ENCODE assay signal across 14 mouse cellular contexts in the genomic region with DNA sequence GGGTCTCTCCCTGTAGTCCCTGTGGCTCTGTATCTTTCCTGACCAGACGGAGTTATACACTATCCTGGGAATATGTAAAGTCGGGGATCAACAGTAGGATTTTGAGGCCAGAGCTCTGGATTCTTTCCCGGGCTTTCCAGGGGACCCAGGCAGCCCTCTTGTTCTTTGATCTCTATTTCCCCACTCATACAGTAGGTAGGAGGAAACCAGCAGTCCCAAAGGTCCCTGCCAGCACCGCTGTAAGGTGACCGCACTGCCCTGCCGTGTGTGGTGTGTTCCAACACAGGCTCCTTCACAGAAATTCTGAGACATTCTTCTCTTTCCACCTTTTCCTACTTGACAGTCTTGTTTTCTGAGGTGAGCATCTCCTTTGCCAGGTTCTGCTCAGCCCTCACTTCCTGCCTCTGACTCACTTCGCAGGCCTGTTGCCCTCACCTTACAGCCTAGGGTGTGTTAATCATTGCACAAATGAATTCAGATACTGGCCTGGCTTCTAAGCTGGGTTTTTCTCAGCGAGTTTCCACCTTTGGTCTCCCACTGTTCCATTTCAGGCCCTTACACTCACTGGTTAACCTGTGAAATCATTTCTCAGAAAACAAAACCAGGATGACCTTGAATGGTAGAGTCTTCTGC. TPM values are rescaled to one million over a fixed set of nuclear protein-coding genes. Genes with fewer than 3 reads are reported as not detected.
A peak's percentile ranks its signal among the peaks of the same experiment; 100 is the strongest.
DNase-seq lines count a peak whose midpoint lies in the region; ATAC-seq and TF ChIP-seq lines count a peak whose summit lies in the region.
"Had no signal": no experiment of that assay in that cellular context is flagged by ENCODE, and none has a peak within 500 bp of the region (broad histone marks: within the 10 kb centered on the region; RNA-seq: fewer than 3 reads in every experiment).

No protein-coding gene starts in this region.

- no peak overlapping the region for H3K4me3 ChIP-seq in thymus, adult 2 months (ENCODE audit: control insufficient read depth, insufficient read depth, low read length)
- H3K4me3 ChIP-seq in midbrain, embryonic 15.5 days: no peak overlapping the region
- H3K4me3 ChIP-seq: erythroblast, embryonic 14.5 days; megakaryocyte, embryonic 14.5 days had no signal

- no peak overlapping the region for H3K4me2 ChIP-seq in midbrain, embryonic 15.5 days
- H3K4me2 ChIP-seq: lung, embryonic 14.5 days had no signal

- peak; percentile 58 for ATAC-seq in CD4-positive, CD25-positive, alpha-beta regulatory T cell, adult 4 months
- no peak for ATAC-seq in midbrain, embryonic 15.5 days (replicated peaks)
- ATAC-seq: hindbrain, embryonic 16.5 days had no signal

- H3K36me3 ChIP-seq in thymus, adult 2 months (ENCODE audit: control insufficient read depth, insufficient read depth, low read length): no peaks in the 10 kb centered on the region
- H3K36me3 ChIP-seq in midbrain, embryonic 15.5 days (replicated peaks): no peaks in the 10 kb centered on the region

- no peak overlapping the region for H3K9ac ChIP-seq in midbrain, embryonic 15.5 days
- H3K9ac ChIP-seq: lung, embryonic 14.5 days had no signal

- H3K9me3 ChIP-seq in midbrain, embryonic 15.5 days: no peaks in the 10 kb centered on the region

- whole genome bisulfite sequencing in thymus, adult 2 months: 78% methylated on average over 8 of the region's 8 CpGs
- 61% methylated on average over 8 of the region's 8 CpGs for WGBS in midbrain, embryonic 15.5 days

- no peak overlapping the region for H3K27ac ChIP-seq in thymus, adult 2 months (ENCODE audit: control insufficient read depth, insufficient read depth, low read length)
- no peak overlapping the region for H3K27ac ChIP-seq in midbrain, embryonic 15.5 days

- TF ChIP-seq POLR2A in thymus, adult 2 months (IDR thresholded peaks at IDR 0.05; ENCODE audit: control insufficient read depth, extremely low read depth, insufficient read depth, low read length, poor library complexity): no peak

- TF ChIP-seq CTCF in thymus, adult 2 months (IDR thresholded peaks at IDR 0.05; ENCODE audit: borderline replicate concordance, control insufficient read depth, extremely low read depth, insufficient read depth, low read length, poor library complexity): no peak

- DNase-seq in gonadal fat pad, adult 2 months (ENCODE audit: low read depth): peak; percentile 19
- peak; percentile 72 to 85 for DNase-seq in kidney, adult 8-10 months
- peak; percentile 30 to 51 for DNase-seq in kidney, postnatal 4 days
- DNase-seq in thymus, adult 2 months: no peak
- DNase-seq in adrenal gland, adult (ENCODE audit: inconsistent age in 2 of 2, low spot score in 1 of 2): no peak
- DNase-seq: cerebellum, adult 9-11 months; left cerebral cortex, postnatal 4 days; lung, embryonic 14.5 days had no signal

- peaks cover 10% of the 10 kb centered on the region for H3K4me1 ChIP-seq in thymus, adult 2 months (replicated peaks; ENCODE audit: control insufficient read depth, insufficient read depth, low read length)
- peaks cover 3% of the 10 kb centered on the region; the same call in 1 of the 2 replicates for H3K4me1 ChIP-seq in midbrain, embryonic 15.5 days
- H3K4me1 ChIP-seq: megakaryocyte, embryonic 14.5 days had no signal

- no peaks in the 10 kb centered on the region for H3K27me3 ChIP-seq in thymus, adult 2 months (ENCODE audit: control insufficient read depth, insufficient read depth, low read length)
- peaks cover 2% of the 10 kb centered on the region; the same call in 1 of the 2 replicates for H3K27me3 ChIP-seq in midbrain, embryonic 15.5 days (replicated peaks)
- H3K27me3 ChIP-seq: CH12.LX had no signal

RNA-seq across cellular contexts. Expression of gene Shb, which starts 53.0 kb away (rescaled TPM):
- under 1 TPM in 1 of 2 experiments, not detected in 1; 0.34 TPM for polyA plus RNA-seq in CD4-positive, CD25-positive, alpha-beta regulatory T cell, adult 4 months (2017; shearing (Covaris generic))
- polyA plus RNA-seq in gonadal fat pad, adult 2 months (2012; rRNA removed): 23.4 and 27.6 TPM in 2 replicates
- 12.0 and 14.5 TPM in 2 replicates for polyA plus RNA-seq in thymus, adult 2 months (2012; rRNA removed)
- 6.3 and 6.7 TPM in 2 replicates for polyA plus RNA-seq in midbrain, embryonic 15.5 days (2015; fragmentation: Nextera tagmentation; extraction: Ambion mirVana)

Comparison
In these comparisons a context has a peak if more than half of its experiments do, and no peak if none do; other contexts are left out.
1. DNase-seq: peak in gonadal fat pad, adult 2 months (single experiment), kidney, adult 8-10 months (2 of 2) and kidney, postnatal 4 days (2 of 2); none in thymus, adult 2 months (single experiment) and adrenal gland, adult (0 of 2).